Comparison of ENCODE assay signal across 26 mouse cellular contexts in the genomic region with DNA sequence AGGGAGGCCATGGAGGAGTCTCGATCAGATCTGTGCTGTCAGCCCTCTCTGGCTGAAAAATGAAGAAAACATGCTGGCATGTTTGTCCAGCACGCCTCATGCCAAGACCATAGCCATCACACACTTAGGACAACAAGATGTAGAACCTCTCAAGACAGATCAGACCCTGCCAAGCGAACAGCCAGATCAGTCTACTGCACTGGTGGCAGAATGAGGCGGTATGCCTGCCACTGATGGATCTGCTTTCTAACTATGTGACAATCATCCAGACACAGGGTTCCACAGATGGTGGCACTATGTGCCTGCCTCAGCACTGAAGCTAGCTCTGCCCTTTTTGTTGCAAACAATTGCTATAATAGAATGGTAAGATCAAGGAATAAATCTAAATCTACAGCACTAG.
DNase-seq lines count a peak whose midpoint lies in the region; ATAC-seq and TF ChIP-seq lines count a peak whose summit lies in the region.
"Had no signal": no experiment of that assay in that cellular context is flagged by ENCODE, and none has a peak within 500 bp of the region (broad histone marks: within the 10 kb centered on the region; RNA-seq: fewer than 3 reads in every experiment).

No protein-coding gene starts in this region.

- H3K4me1 ChIP-seq in forebrain, embryonic 13.5 days: peaks cover 65% of the 10 kb centered on the region
- peaks cover 20% of the 10 kb centered on the region; the same call in 1 of the 2 replicates for H3K4me1 ChIP-seq in forebrain, embryonic 10.5 days
- peaks cover 33% of the 10 kb centered on the region; the same call in 1 of the 2 replicates for H3K4me1 ChIP-seq in lung, postnatal 0 days (ENCODE audit: insufficient read depth, low read depth, low read length)
- H3K4me1 ChIP-seq in hindbrain, embryonic 13.5 days (replicated peaks): peaks cover 41% of the 10 kb centered on the region
- H3K4me1 ChIP-seq: liver, embryonic 12.5 days had no signal

- no peaks in the 10 kb centered on the region for H3K9me3 ChIP-seq in forebrain, embryonic 13.5 days (replicated peaks)
- H3K9me3 ChIP-seq in forebrain, embryonic 10.5 days: no peaks in the 10 kb centered on the region
- no peaks in the 10 kb centered on the region for H3K9me3 ChIP-seq in lung, postnatal 0 days (ENCODE audit: low read length)
- H3K9me3 ChIP-seq in hindbrain, embryonic 13.5 days: no peaks in the 10 kb centered on the region
- H3K9me3 ChIP-seq: embryonic facial prominence, embryonic 13.5 days; heart, embryonic 13.5 days; limb, embryonic 12.5 days; liver, embryonic 12.5 days; midbrain, embryonic 10.5 days; neural tube, embryonic 13.5 days had no signal

- TF ChIP-seq CTCF in lung, postnatal 0 days (IDR thresholded peaks at IDR 0.05): no peak

- H3K9ac ChIP-seq in forebrain, embryonic 13.5 days: no peak overlapping the region
- no peak overlapping the region for H3K9ac ChIP-seq in lung, postnatal 0 days (replicated peaks; ENCODE audit: low read depth)
- no peak overlapping the region for H3K9ac ChIP-seq in hindbrain, embryonic 13.5 days
- H3K9ac ChIP-seq: embryonic facial prominence, embryonic 13.5 days; heart, embryonic 13.5 days; limb, embryonic 12.5 days; liver, embryonic 12.5 days; neural tube, embryonic 13.5 days had no signal

- 89% methylated on average over 4 of the region's 4 CpGs for WGBS in forebrain, embryonic 13.5 days
- 97% methylated on average over 4 of the region's 4 CpGs for WGBS in forebrain, embryonic 10.5 days
- WGBS in lung, postnatal 0 days: 49% methylated on average over 4 of the region's 4 CpGs
- WGBS in hindbrain, embryonic 13.5 days: 90% methylated on average over 4 of the region's 4 CpGs

- DNase-seq in forebrain, embryonic 10.5 days (ENCODE audit: extremely low spot score, low spot score): no peak
- DNase-seq in layer of hippocampus, adult 11-12 months (ENCODE audit: low spot score): peak; percentile 46
- no peak for DNase-seq in layer of hippocampus, postnatal 10 days (ENCODE audit: low spot score in 2 of 2)
- no peak for DNase-seq in lung, postnatal 0 days (ENCODE audit: low spot score)
- no peak for DNase-seq in lung, postnatal 10 days
- DNase-seq: adrenal gland, postnatal 14 days; cerebellum, adult 11 months; gastrocnemius, postnatal 14 days; heart, adult 18-20 months; heart, postnatal 14 days; kidney, postnatal 36 days; lung, adult 18-20 months; right cerebral cortex, postnatal 4 days; thymus, postnatal 14 days had no signal

- 0 out of 2 replicates have a peak, but pooled peaks have one; percentile 44 for ATAC-seq in forebrain, embryonic 13.5 days
- peak; percentile 32; the same call in 1 of the 2 replicates for ATAC-seq in lung, postnatal 0 days
- no peak for ATAC-seq in hindbrain, embryonic 13.5 days (ENCODE audit: low FRiP score)
- ATAC-seq: CD4-positive, CD25-positive, alpha-beta regulatory T cell, adult 4 months; intestine, postnatal 0 days; liver, embryonic 12.5 days; midbrain, embryonic 16.5 days had no signal

- H3K27ac ChIP-seq in forebrain, embryonic 13.5 days: no peak overlapping the region
- H3K27ac ChIP-seq in forebrain, embryonic 10.5 days: no peak overlapping the region
- H3K27ac ChIP-seq in lung, postnatal 0 days (ENCODE audit: low read length): no peak overlapping the region
- no peak overlapping the region for H3K27ac ChIP-seq in hindbrain, embryonic 13.5 days
- H3K27ac ChIP-seq: embryonic facial prominence, embryonic 13.5 days; heart, embryonic 13.5 days; limb, embryonic 12.5 days; liver, embryonic 12.5 days; midbrain, embryonic 10.5 days; neural tube, embryonic 13.5 days had no signal

- no peaks in the 10 kb centered on the region for H3K27me3 ChIP-seq in forebrain, embryonic 13.5 days
- H3K27me3 ChIP-seq in forebrain, embryonic 10.5 days (ENCODE audit: poor library complexity, severe bottlenecking): no peaks in the 10 kb centered on the region
- no peaks in the 10 kb centered on the region for H3K27me3 ChIP-seq in lung, postnatal 0 days (replicated peaks; ENCODE audit: insufficient read depth, low read length)
- no peaks in the 10 kb centered on the region for H3K27me3 ChIP-seq in hindbrain, embryonic 13.5 days
- H3K27me3 ChIP-seq: embryonic facial prominence, embryonic 13.5 days; heart, embryonic 13.5 days; limb, embryonic 12.5 days; liver, embryonic 12.5 days; neural tube, embryonic 13.5 days had no signal

- TF ChIP-seq EP300 in lung, postnatal 0 days (IDR thresholded peaks at IDR 0.05): no peak

- H3K36me3 ChIP-seq in forebrain, embryonic 13.5 days (ENCODE audit: poor library complexity, severe bottlenecking): peaks cover 6% of the 10 kb centered on the region; the same call in 1 of the 2 replicates
- H3K36me3 ChIP-seq in forebrain, embryonic 10.5 days (replicated peaks): no peaks in the 10 kb centered on the region
- no peaks in the 10 kb centered on the region for H3K36me3 ChIP-seq in lung, postnatal 0 days (ENCODE audit: insufficient read depth, low read length)
- H3K36me3 ChIP-seq in hindbrain, embryonic 13.5 days: no peaks in the 10 kb centered on the region
- H3K36me3 ChIP-seq: limb, embryonic 12.5 days; liver, embryonic 12.5 days; midbrain, embryonic 10.5 days; neural tube, embryonic 13.5 days had no signal

- no peak overlapping the region for H3K4me2 ChIP-seq in forebrain, embryonic 13.5 days
- no peak overlapping the region for H3K4me2 ChIP-seq in lung, postnatal 0 days (replicated peaks; ENCODE audit: low read depth, low read length)
- H3K4me2 ChIP-seq in hindbrain, embryonic 13.5 days: no peak overlapping the region
- H3K4me2 ChIP-seq: embryonic facial prominence, embryonic 13.5 days; heart, embryonic 13.5 days; limb, embryonic 12.5 days; liver, embryonic 12.5 days; neural tube, embryonic 13.5 days had no signal

- H3K4me3 ChIP-seq in forebrain, embryonic 13.5 days: no peak overlapping the region
- no peak overlapping the region for H3K4me3 ChIP-seq in forebrain, embryonic 10.5 days
- no peak overlapping the region for H3K4me3 ChIP-seq in lung, postnatal 0 days (ENCODE audit: low read depth, low read length)
- no peak overlapping the region for H3K4me3 ChIP-seq in hindbrain, embryonic 13.5 days
- H3K4me3 ChIP-seq: embryonic facial prominence, embryonic 13.5 days; heart, embryonic 13.5 days; limb, embryonic 12.5 days; liver, embryonic 12.5 days; midbrain, embryonic 10.5 days; myocyte; neural tube, embryonic 13.5 days had no signal
